Mouse (Mus musculus): Measurements from ENCODE around the gene Polr3a.

GRCm38 (mm10) chr14:24508070-24508773, 21.4 kb upstream of the Polr3a start:
- TF ChIP-seq CTCF (conservative IDR thresholded peaks at IDR 0.05 in 1 of 2, IDR thresholded peaks at IDR 0.05 in 1 of 2; ENCODE audit: low read depth in 2 of 2, low read length in 2 of 2) (no peak), POLR2A (IDR thresholded peaks at IDR 0.05; ENCODE audit: low read depth, low read length) (no peak), GABPA (IDR thresholded peaks at IDR 0.05; ENCODE audit: insufficient replicate concordance, low read depth, low read length) (no peak), USF2 (conservative IDR thresholded peaks at IDR 0.05; ENCODE audit: low read depth, low read length) (no peak), BHLHE40 (IDR thresholded peaks at IDR 0.05; ENCODE audit: low read depth, low read length) (no peak), MXI1 (IDR thresholded peaks at IDR 0.05; ENCODE audit: low read depth, low read length) (no peak), EP300 (IDR thresholded peaks at IDR 0.05; ENCODE audit: low read length) (no peak)
